Mouse (Mus musculus) gastrocnemius, postnatal 4 days (tissue): ENCODE results near the gene Suco. TPM values are rescaled to one million over a fixed set of nuclear protein-coding genes. Genes with fewer than 3 reads are reported as not detected.

Experiments used
- DNase-seq, 2 experiments: peaks; one replicate each; pipeline ENCODE4 v3.0.0; 2021 to 2022; ENCODE audit warnings: low spot score in 2 of 2, mixed read lengths in 2 of 2
- total RNA-seq, 2 experiments: library from RNA; stranded (reverse); gene quantifications; 2 replicates each; pipeline ENCODE4 v1.2.3; 2021

Suco gene
- total RNA-seq, 2 experiments from 2014 or later: 22.8 to 28.1 TPM

DNA sequence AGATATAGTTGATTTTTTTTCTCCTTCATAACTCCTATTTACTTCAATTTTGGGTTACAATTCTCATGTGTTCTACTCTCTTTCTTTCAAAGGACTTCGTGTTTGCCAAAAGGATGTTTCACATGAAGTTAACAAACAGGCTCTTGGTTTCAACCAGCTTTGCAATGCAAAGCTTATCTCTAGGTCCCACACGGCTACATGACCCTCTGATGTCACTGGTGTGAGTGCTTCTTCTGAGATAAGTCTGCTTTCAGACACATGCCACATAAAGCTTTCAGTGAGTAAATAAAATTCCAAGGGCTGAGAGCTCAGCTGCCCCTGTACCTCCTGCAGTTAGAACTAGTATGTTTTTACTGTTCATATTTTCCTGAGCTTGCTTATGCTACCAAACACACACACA, 18.1 kb upstream of the Suco start:
- DNase-seq: no peak

- no peak for DNase-seq
Observed at GRCm38 (mm10) chr1:161894126-161894525, 17.6 kb upstream of the Suco start.

- no peak for DNase-seq
Observed at GRCm38 (mm10) chr1:161888823-161889222, 12.3 kb upstream of the Suco start.

- no peak for DNase-seq
Observed at GRCm38 (mm10) chr1:161887679-161888260, 11.3 kb upstream of the Suco start.

DNA sequence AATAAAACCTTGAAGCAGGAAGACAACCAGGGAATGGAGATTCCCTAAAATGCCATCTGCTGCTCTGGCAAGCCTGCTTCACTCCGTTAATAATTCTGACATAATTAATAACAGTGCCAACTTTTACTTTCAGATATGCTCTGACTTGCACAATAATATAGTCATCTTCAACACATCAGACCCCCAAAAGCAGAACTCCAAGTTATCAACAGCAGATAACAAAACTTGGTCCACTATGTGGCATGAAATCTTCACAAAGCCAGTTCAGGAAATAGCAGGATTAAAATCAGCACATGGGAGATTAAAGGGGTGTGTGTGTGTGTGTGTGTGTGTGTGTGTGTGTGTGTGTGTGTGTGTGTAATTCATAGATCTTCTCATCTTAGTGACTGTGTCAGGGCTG, 9.3 kb upstream of the Suco start:
- DNase-seq: no peak

GRCm38 (mm10) chr1:161877580-161878142, 1.2 kb upstream of the Suco start:
- DNase-seq: no peak

DNA sequence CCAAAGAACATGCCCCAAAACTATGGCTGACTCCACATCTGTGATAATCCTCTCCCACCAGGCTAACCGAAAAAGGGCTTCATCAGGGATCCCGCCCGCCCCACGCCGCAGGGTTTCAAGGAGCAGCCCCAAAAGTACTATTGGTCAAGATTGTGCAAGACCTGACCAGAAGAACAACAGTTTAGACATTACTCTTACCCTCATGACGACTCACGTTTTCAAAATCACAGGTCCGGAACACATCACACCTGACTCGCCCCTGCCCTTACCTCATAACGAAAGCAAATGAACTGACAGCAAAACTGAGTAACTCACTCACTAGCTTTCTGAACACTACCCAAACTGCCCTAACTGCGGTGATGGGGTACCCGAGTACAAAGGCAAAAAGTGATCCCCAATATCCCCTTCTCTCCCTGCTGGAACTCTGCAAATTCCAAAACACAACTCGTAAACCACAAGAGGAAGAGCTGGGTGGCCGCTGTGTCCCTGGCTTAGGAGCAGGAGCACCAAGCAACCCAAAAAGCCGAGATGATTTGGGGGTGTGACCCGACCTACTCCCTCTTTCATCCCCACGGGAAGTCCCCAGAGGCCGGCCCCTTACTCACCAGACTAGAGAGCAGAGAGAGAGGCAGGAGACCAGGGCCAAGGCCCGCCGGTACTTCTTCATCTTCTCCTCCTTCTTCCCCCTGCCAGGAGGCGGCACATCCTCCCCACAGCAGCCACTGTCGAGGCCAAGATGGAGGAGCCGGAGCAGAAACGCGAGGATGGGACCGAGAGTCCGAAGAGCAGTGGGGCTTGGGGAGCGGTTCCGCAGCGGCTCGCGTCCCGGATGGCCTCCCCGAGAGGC, 553 bp downstream of the Suco start:
- peak in 1 of 2 experiments; percentile 10 for DNase-seq

DNA sequence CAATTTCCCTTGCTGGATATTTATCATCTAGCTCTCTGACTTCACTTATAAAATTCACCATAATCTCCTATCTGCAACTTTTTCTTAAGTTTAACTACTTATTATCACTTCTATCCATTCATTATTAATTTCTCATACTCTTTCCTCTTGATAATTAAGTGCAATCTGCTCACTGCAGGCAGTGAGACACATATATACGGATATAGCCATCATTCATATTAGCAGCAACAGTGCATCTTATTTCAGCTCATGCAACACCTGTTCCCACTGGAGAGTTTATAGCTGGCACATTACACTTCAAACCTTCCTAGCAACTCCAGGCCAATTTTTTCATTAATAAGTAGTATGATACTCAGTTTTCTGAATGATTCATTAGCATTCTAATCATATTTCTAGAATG, 7.1 kb downstream of the Suco start:
- DNase-seq: no peak

DNA sequence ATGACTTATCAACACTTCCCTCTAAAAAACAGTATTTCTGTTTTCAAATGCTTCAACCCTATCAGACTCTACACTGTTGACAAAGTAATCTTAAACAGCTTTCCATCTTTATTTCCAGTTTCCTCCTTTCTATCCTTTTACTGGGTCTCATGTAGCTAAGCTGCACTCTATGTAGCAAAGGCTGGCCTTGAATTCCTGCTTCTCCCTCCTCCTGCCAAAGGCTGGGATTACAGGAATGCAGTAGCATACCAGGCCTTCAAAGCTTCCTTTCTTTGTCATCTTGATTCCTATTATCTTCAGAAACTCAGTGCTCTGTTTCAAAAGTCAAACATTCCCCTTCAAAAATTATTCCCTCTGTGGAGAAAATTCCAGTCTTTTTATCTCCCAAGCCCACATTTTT, 8.1 kb downstream of the Suco start:
- no peak for DNase-seq

- no peak for DNase-seq
Observed at GRCm38 (mm10) chr1:161863742-161864141, 12.7 kb downstream of the Suco start.

GRCm38 (mm10) chr1:161859248-161859647, 17.2 kb downstream of the Suco start:
- no peak for DNase-seq

- DNase-seq: no peak
Observed at GRCm38 (mm10) chr1:161826677-161827076, 49.8 kb downstream of the Suco start.

DNA sequence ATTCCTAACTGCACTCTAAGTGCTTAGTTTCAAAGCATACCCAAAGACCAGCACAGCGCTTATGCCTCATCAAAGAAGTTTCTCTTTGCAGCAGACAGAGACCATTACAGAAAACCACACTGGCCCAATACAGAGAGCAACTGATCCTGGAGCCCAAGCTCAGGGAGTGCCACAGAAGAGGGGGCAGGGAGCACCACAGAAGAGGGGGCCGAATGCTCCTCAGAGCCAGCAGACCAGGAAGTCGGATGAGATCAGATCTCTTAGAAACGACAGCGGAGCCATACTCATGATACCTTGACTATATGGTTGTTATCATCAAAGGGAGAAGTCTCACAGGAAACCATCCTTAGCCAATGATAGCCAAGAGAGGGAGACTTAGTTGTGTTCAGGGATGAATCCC, 67.1 kb downstream of the Suco start:
- no peak for DNase-seq

DNA sequence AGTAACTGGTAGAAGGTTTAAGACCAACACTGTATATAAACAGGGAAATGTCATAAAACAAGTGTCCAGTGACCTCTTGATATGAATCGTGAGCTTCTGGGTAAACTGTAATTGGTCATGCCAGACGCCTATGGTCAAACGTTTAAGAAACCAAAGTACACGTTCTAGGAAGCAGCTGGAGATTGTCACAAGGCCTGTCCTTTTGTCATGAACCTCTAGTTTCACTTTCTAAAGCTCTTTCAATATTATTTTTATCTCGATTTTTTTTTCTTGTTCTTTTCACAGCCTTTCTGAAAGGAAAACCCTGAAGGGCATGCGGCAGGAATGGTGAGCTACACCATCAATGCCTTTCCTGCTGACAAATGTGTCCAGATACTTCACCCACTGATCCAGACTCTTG, 67.5 kb downstream of the Suco start:
- no peak for DNase-seq

- DNase-seq: no peak
Observed at GRCm38 (mm10) chr1:161804541-161804971, 71.9 kb downstream of the Suco start.

DNA sequence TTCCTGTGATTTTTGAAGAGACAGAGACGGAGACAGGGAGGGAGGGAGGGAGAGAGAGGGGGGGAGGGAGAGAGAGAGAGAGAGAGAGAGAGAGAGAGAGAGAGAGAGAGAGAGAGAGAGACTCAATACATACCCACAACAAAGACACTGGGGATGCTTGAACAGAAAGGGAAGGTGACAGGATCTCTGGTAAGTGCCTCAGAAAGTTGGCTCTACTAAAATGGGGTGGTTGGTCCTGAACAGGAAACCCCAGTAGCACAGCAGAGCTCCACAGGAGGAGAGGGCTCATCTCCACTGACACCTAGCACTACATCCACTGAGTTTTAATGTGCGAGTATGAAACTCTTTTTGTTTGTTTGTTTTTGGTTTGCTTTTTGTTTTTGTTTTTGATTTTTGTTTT, 75.2 kb downstream of the Suco start:
- DNase-seq: no peak

DNA sequence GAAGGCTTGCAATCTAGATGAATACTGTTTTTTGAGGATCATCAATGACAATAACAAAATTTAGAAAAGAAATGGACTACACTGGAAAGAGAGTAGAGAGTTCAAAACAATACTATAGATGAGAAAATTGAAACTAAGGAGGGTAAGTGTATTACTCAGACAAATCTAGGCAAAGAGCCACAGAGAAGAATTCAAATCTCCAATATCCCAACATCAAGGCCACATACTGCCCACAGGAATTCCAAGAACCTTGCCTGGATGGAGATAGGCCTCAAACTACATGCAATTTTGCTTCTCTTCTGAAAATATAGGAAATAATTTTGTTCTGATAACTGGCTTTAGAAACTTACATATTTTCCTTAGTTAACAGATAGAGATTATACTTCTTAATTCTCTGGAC, 76.2 kb downstream of the Suco start:
- no peak for DNase-seq

DNA sequence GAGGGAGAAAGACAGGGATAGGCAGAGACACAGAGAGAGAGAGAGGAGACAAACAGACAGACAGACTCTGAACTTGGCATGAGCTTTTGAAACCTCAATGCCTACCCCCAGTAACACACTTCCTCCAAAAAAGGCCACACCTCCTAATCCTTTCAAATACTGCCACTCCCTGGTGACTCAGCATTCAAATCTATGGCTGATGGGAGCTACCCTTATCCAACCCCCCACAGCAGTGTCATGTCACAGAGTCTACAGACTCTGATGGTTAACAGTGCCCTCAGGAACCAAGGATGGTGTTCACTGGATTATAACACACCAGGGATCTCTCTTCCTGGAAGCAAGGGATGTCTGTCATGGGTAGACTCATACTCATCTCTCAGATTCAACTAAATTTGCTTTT, 76.7 kb downstream of the Suco start:
- no peak for DNase-seq

DNA sequence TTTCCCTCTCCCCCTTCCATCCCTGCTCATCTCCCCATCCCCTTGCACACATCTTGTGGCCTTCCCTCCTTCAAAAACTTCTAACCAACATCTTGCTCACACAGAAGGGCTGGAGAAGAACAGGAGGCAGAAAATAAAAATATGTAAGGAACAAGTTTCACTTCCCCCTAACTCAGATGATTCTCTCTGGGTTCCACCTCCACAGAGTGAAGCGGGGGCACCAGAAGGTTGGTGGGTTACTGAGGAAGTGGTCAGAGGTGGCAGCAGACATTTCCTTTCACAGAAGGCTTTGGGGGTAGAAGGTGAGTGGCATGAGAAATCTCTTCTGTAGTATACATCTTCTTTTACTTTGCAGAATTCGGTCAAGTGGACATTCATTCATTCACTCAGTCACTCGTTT, 77.6 kb downstream of the Suco start:
- DNase-seq: no peak

DNA sequence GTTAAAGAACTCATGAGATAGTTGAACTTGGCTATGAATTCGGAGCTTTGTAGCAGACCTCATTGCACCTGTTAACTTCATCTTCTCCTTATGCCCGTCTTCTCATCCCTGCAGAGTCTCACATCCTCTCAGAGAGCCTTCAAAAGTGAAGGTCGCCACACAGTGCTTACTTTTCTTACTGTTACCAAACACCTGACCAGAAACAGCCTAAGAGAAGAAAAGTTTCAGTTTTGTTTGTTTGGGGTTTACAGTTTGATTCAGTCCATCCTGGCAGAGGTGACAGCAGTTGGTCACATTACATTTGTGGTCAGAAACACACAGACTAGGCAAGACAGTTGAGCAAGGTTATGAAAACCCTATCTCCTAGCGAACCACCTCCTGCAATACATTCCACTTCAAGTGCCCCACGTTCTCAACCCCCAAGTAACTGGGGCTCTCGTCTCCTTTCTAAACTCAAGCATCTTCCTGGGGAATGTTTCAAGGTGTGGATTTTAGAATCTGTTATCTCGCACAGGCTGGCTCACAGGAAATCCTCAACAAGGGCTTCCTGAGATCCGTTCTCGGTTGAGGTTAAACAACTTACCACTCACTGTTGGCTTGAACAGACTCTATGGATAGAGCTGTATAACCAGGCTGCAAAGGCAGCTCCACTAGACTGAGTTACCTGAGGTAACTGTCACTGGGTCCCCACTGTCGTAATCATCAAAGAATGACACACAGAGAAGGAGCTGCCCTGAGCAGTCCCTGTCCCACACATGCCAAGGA, 81.9 kb downstream of the Suco start:
- no peak for DNase-seq

DNA sequence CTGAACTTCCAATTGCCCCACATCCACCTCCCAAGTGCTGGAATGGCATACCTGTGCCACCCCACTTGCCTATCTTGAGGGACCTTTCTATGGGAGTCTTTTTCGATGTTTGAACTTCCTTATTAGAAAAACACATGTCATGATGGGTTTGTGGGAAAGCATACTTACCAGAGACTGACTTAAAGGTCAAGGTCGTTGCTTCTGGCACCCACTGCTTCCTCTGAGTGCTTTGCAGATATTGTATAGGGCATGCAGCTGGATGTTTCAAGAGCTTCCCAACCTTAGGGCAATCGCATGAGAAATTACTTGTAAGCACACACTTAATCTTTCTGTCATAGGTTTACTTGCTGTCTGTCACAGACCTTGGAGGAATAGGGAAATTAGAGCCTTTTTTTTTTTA, 83.2 kb downstream of the Suco start:
- DNase-seq: no peak

DNA sequence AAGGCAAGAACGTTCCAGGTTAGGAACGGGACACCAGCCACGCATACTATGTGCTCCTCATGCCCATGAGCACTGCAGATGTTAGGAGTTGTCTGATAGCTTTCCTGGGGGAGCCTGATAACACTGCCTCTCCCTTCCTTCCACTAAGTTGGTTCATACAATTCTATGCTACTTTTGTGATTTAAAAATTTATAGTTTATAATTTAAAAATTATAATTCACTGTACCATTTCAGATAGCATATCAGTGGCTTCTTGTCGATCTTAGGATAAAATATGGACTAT, 83.9 kb downstream of the Suco start:
- no peak for DNase-seq
